In the genomic region with DNA sequence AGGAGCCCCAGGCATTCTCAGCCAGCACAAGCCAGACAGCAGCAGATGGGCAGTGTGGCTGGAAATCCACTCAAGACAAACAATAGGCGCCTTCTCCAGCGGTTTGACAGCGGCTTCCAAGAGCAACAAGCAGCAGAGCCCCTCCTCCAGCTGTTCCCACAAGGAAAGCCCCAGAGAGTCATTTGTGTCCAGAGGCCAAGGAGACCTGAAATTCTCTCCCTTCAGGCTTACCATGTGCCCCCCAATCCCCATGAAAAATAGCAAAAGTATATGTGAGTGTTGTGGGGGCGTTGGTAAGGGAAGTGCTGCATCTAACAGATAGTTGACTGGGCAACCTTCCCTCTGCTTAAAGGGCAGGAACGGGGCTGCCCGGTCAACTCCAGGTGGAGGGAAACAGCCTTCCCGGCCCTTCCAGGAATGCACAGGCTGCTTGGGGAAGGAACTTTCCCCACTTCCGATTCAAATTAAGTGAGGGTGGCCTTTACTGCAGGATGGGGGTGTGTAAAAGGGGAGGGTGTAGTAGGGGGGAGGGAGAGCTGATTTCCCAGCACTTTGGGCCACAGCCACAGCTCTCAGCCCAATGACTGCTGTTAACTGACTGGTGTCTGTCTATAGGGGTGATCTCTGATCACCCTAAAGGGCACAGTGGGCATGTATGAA, we compare ENCODE assay signal across 9 mouse cellular contexts. TPM values are rescaled to one million over a fixed set of nuclear protein-coding genes. Genes with fewer than 3 reads are reported as not detected.
A peak's percentile ranks its signal among the peaks of the same experiment; 100 is the strongest.
DNase-seq lines count a peak whose midpoint lies in the region; ATAC-seq and TF ChIP-seq lines count a peak whose summit lies in the region.
"Had no signal": no experiment of that assay in that cellular context is flagged by ENCODE, and none has a peak within 500 bp of the region (broad histone marks: within the 10 kb centered on the region; RNA-seq: fewer than 3 reads in every experiment).

No protein-coding gene starts in this region.

- peak overlapping the region; percentile 55; the same call in 1 of the 2 replicates for H3K27ac ChIP-seq in left cerebral cortex, adult 2 months
- peak overlapping the region; percentile 82 for H3K27ac ChIP-seq in intestine, embryonic 15.5 days
- peak overlapping the region; percentile 42; the same call in 1 of the 2 replicates for H3K27ac ChIP-seq in neural tube, embryonic 11.5 days (ENCODE audit: low read depth, low read length)

- 24% methylated on average over 8 of the region's 8 CpGs for WGBS in intestine, embryonic 15.5 days
- 1% methylated on average over 8 of the region's 8 CpGs for WGBS in neural tube, embryonic 11.5 days

- peaks cover 63% of the 10 kb centered on the region for H3K4me1 ChIP-seq in intestine, embryonic 15.5 days (replicated peaks)
- H3K4me1 ChIP-seq in neural tube, embryonic 11.5 days (ENCODE audit: control insufficient read depth, insufficient read depth, low read length): peaks cover 15% of the 10 kb centered on the region

- no peaks in the 10 kb centered on the region for H3K36me3 ChIP-seq in intestine, embryonic 15.5 days
- H3K36me3 ChIP-seq in neural tube, embryonic 11.5 days (ENCODE audit: control insufficient read depth, insufficient read depth, low read length): no peaks in the 10 kb centered on the region
- H3K36me3 ChIP-seq: G1E had no signal

- TF ChIP-seq CTCF in left cerebral cortex, adult 2 months (IDR thresholded peaks at IDR 0.05): no peak

- no peak overlapping the region for H3K9ac ChIP-seq in intestine, embryonic 15.5 days
- 0 out of 2 replicates have a peak overlapping the region, but pooled peaks have one; percentile 3 for H3K9ac ChIP-seq in neural tube, embryonic 11.5 days (ENCODE audit: low read length)

- 0 out of 2 replicates have a peak, but pooled peaks have one; percentile 10 for ATAC-seq in intestine, embryonic 15.5 days
- ATAC-seq in neural tube, embryonic 11.5 days (ENCODE audit: insufficient read depth, low FRiP score, low TSS enrichment): no peak

- H3K4me2 ChIP-seq in intestine, embryonic 15.5 days (replicated peaks): peak overlapping the region; percentile 88
- peak overlapping the region; percentile 92; the same call in 1 of the 2 replicates for H3K4me2 ChIP-seq in neural tube, embryonic 11.5 days (ENCODE audit: low read depth)

- H3K27me3 ChIP-seq in intestine, embryonic 15.5 days (replicated peaks): no peaks in the 10 kb centered on the region
- no peaks in the 10 kb centered on the region for H3K27me3 ChIP-seq in neural tube, embryonic 11.5 days (ENCODE audit: control insufficient read depth, insufficient read depth, low read length)

- H3K9me3 ChIP-seq in intestine, embryonic 15.5 days: no peaks in the 10 kb centered on the region
- H3K9me3 ChIP-seq in neural tube, embryonic 11.5 days (ENCODE audit: control insufficient read depth, low read length): no peaks in the 10 kb centered on the region

- H3K4me3 ChIP-seq in left cerebral cortex, adult 2 months: no peak overlapping the region
- no peak overlapping the region for H3K4me3 ChIP-seq in intestine, embryonic 15.5 days (replicated peaks)
- H3K4me3 ChIP-seq in neural tube, embryonic 11.5 days (ENCODE audit: low read depth, low read length): no peak overlapping the region

- intact Hi-C loops in left cerebral cortex, adult 2 months (cut with DNase I): loop anchor here (5.0 kb wide), 1 partner anchor 42 kb away; no protein-coding TSS in a partner anchor
- intact Hi-C loops in gastrocnemius, postnatal 36 days (cut with DNase I): no loop called here

- DNase-seq in left cerebral cortex, adult 2 months (ENCODE audit: extremely low spot score in 1 of 2, low spot score in 2 of 2): no peak
- no peak for DNase-seq in left cerebral cortex, adult 9 months (ENCODE audit: low spot score in 2 of 2)
- DNase-seq in gastrocnemius, postnatal 36 days: peak; percentile 20 to 28
- DNase-seq in neural tube, embryonic 11.5 days (ENCODE audit: low spot score): peak; percentile 58
- DNase-seq in cerebellum, postnatal 25 days: no peak
- no peak for DNase-seq in layer of hippocampus, adult 9-11 months
- no peak for DNase-seq in thymus, postnatal 10 days (ENCODE audit: low spot score in 2 of 2)

RNA-seq across cellular contexts. Expression of gene Pde9a, which starts 0.9 kb away (rescaled TPM):
- 10 to 100 TPM; 23.7 to 25.0 TPM for total RNA-seq in left cerebral cortex, adult 2 months (2021)
- 1 to 10 TPM; 1.5 to 2.5 TPM for total RNA-seq in gastrocnemius, postnatal 36 days (2021)
- polyA plus RNA-seq in intestine, embryonic 15.5 days (2015; fragmentation: Nextera tagmentation; extraction: Ambion mirVana): 52.0 and 55.3 TPM in 2 replicates
- 34.5 and 35.5 TPM in 2 replicates for polyA plus RNA-seq in neural tube, embryonic 11.5 days (2014; fragmentation: Nextera tagmentation; extraction: Ambion mirVana)
- polyA plus RNA-seq: G1E had no signal

Comparison
In these comparisons a context has a peak if more than half of its experiments do, and no peak if none do; other contexts are left out.
1. DNase-seq: peak in gastrocnemius, postnatal 36 days (2 of 2) and neural tube, embryonic 11.5 days (single experiment); none in left cerebral cortex, adult 2 months (0 of 2), left cerebral cortex, adult 9 months (0 of 2), cerebellum, postnatal 25 days (0 of 2), layer of hippocampus, adult 9-11 months (single experiment) and thymus, postnatal 10 days (0 of 2).
2. RNA of gene Pde9a, which starts 0.9 kb away (total RNA-seq): 23.7 to 25.0 TPM in left cerebral cortex, adult 2 months; 1.5 to 2.5 TPM in gastrocnemius, postnatal 36 days; every median in the first group is over 4 times any median in the second.
3. Peak in every context shown above with its lines, with median percentiles within 50 percentile points of each other: H3K27ac ChIP-seq.